Mouse (Mus musculus): ENCODE results near the gene Aldoc. TPM values are rescaled to one million over a fixed set of nuclear protein-coding genes. Genes with fewer than 3 reads are reported as not detected.
"Not testable (repeated sequence)": the region's sequence is repeated elsewhere in the genome, so short reads cannot be mapped to it uniquely, and the experiment has no call there.

Gene Aldoc
- polyA plus RNA-seq (2014; fragmentation: Nextera tagmentation; extraction: Ambion mirVana): 245 and 350 TPM in 2 replicates

DNA sequence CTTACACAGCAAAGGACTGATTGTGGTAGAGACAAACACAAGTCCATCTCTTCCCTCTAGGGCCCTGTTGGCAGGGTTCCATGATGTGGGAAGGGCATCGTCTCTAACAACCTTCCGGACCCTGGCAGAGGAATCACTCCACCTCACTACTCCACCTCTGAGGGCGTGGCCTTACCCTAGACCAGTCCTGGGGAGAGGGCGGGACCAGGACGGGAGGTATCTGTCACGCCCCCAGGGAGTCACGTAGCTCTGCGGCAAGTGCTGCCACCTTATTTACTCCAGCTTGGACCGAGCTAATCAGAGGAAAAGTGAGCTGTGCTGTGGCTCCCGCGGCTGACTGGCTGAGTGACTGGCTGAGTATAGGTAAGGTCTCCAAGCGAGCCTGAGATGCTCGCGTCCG is at the start of gene Aldoc:
TSS of gene Aldoc (plus strand) at position 109 of the 400 bp plus-strand sequence.
- peak; percentile 90 for ATAC-seq (ENCODE audit: low read depth)
- Histone ChIP-seq H3K27me3 (ENCODE audit: control insufficient read depth, insufficient read depth, low read length) (no peaks in the 10 kb centered on the region), H3K27ac (ENCODE audit: low read depth, low read length) (peak within 1 kb of the TSS; percentile 72), H3K9me3 (ENCODE audit: control insufficient read depth, low read length) (no peaks in the 10 kb centered on the region), H3K4me1 (ENCODE audit: control insufficient read depth, insufficient read depth, low read length) (peaks cover 8% of the 10 kb centered on the region; the same call in 1 of the 2 replicates), H3K36me3 (ENCODE audit: control insufficient read depth, insufficient read depth, low read length) (no peaks in the 10 kb centered on the region), H3K9ac (replicated peaks; ENCODE audit: low read depth, low read length) (0 out of 2 replicates have a peak within 1 kb of the TSS, but pooled peaks have one; percentile 25), H3K4me3 (ENCODE audit: low read depth, low read length) (peak within 1 kb of the TSS; percentile 25), H3K4me2 (ENCODE audit: low read depth, low read length) (peak within 1 kb of the TSS; percentile 35)
- WGBS: 4% methylated on average over 15 of the region's 15 CpGs

DNA sequence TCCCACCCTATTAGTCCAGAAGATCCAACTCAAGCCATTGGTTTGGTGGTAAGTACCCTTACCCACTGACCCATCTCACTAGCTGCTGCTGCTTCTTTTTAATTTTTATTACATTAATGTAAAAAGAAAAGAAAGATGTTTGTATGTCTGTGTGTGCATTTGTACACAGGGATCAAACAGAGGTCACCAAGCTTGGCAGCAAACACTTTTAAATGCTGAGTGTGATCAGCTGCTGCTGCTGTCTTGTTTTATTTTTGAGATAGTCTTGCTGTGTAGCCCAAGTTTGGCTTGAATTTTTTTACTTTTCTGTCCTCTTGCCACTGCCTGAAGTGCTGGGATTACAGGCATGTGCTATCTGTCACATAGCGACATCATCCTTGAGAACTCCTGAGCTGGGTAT is 47.2 kb upstream of the Aldoc start:
- no peak overlapping the region for H3K27ac ChIP-seq (ENCODE audit: low read depth, low read length)
- no peak overlapping the region for H3K4me2 ChIP-seq (ENCODE audit: low read depth, low read length)
- H3K9ac ChIP-seq (replicated peaks; ENCODE audit: low read depth, low read length): no peak overlapping the region
- no peaks in the 10 kb centered on the region for H3K9me3 ChIP-seq (ENCODE audit: control insufficient read depth, low read length)
- ATAC-seq (ENCODE audit: low read depth): no peak
- no peaks in the 10 kb centered on the region for H3K27me3 ChIP-seq (ENCODE audit: control insufficient read depth, insufficient read depth, low read length)
- no peak overlapping the region for H3K4me3 ChIP-seq (ENCODE audit: low read depth, low read length)
- H3K36me3 ChIP-seq (ENCODE audit: control insufficient read depth, insufficient read depth, low read length): peaks cover 88% of the 10 kb centered on the region
- no peaks in the 10 kb centered on the region for H3K4me1 ChIP-seq (ENCODE audit: control insufficient read depth, insufficient read depth, low read length)
- 95% methylated on average over 1 of the region's 1 CpGs for WGBS

DNA sequence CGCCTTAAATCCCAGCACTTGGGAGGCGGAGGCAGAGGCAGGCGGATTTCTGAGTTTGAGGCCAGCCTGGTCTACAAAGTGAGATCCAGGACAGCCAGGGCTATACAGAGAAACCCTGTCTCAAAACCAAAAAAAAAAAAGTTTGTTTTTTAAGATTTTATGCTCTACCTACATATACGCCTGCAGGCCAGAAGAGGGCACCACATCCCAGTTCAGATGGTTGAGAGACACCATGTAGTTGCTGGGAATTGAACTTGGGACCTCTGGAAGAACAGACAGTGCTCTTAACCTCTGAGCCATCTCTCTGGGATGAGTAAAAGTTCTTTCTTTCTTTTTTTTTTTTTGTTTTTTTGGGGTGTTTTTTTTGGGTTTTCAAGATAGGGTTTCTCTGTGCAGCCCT is 46.6 kb upstream of the Aldoc start:
- H3K4me2 ChIP-seq (ENCODE audit: low read depth, low read length); H3K9me3 ChIP-seq (ENCODE audit: control insufficient read depth, low read length); H3K4me1 ChIP-seq (ENCODE audit: control insufficient read depth, insufficient read depth, low read length); H3K4me3 ChIP-seq (ENCODE audit: low read depth, low read length); H3K27me3 ChIP-seq (ENCODE audit: control insufficient read depth, insufficient read depth, low read length); H3K9ac ChIP-seq (replicated peaks; ENCODE audit: low read depth, low read length); ATAC-seq (ENCODE audit: low read depth); H3K27ac ChIP-seq (ENCODE audit: low read depth, low read length): not testable (repeated sequence)
- 100% methylated on average over 4 of the region's 4 CpGs for WGBS
- H3K36me3 ChIP-seq (ENCODE audit: control insufficient read depth, insufficient read depth, low read length): peaks cover 88% of the 10 kb centered on the region

DNA sequence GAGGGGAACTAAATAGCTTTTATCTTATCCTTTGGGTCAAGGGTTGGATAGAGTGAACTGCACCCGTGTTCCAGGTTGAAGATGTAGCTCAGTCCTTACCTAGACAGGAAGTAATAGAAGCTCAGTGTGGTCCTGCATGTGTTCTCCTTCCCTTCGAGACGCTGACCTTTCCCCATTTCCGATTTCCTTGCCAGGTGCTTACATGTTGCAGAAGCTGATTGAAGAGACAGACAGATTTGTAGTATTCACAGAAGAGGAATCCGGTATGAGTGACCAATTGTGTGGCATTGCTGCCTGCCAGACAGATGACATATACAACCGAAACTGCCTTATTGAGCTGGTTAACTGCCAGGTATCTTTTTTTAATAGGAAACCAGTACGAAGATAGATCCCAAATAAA is 43.9 kb upstream of the Aldoc start:
- Histone ChIP-seq H3K9ac (replicated peaks; ENCODE audit: low read depth, low read length) (no peak overlapping the region), H3K4me1 (ENCODE audit: control insufficient read depth, insufficient read depth, low read length) (no peaks in the 10 kb centered on the region), H3K36me3 (ENCODE audit: control insufficient read depth, insufficient read depth, low read length) (peaks cover 88% of the 10 kb centered on the region), H3K9me3 (ENCODE audit: control insufficient read depth, low read length) (no peaks in the 10 kb centered on the region), H3K4me3 (ENCODE audit: low read depth, low read length) (no peak overlapping the region), H3K27ac (ENCODE audit: low read depth, low read length) (no peak overlapping the region), H3K4me2 (ENCODE audit: low read depth, low read length) (no peak overlapping the region), H3K27me3 (ENCODE audit: control insufficient read depth, insufficient read depth, low read length) (no peaks in the 10 kb centered on the region)
- no peak for ATAC-seq (ENCODE audit: low read depth)
- WGBS: 89% methylated on average over 7 of the region's 7 CpGs

GRCm38 (mm10) chr11:78279586-78279985 is 43.2 kb upstream of the Aldoc start:
- WGBS: 91% methylated on average over 4 of the region's 4 CpGs
- no peak overlapping the region for H3K9ac ChIP-seq (replicated peaks; ENCODE audit: low read depth, low read length)
- no peaks in the 10 kb centered on the region for H3K4me1 ChIP-seq (ENCODE audit: control insufficient read depth, insufficient read depth, low read length)
- no peaks in the 10 kb centered on the region for H3K27me3 ChIP-seq (ENCODE audit: control insufficient read depth, insufficient read depth, low read length)
- no peaks in the 10 kb centered on the region for H3K9me3 ChIP-seq (ENCODE audit: control insufficient read depth, low read length)
- no peak overlapping the region for H3K4me3 ChIP-seq (ENCODE audit: low read depth, low read length)
- no peak overlapping the region for H3K27ac ChIP-seq (ENCODE audit: low read depth, low read length)
- no peak overlapping the region for H3K4me2 ChIP-seq (ENCODE audit: low read depth, low read length)
- no peak for ATAC-seq (ENCODE audit: low read depth)
- H3K36me3 ChIP-seq (ENCODE audit: control insufficient read depth, insufficient read depth, low read length): peaks cover 90% of the 10 kb centered on the region

GRCm38 (mm10) chr11:78289146-78289763 is 33.5 kb upstream of the Aldoc start:
- no peak overlapping the region for H3K27ac ChIP-seq (ENCODE audit: low read depth, low read length)
- no peak overlapping the region for H3K4me3 ChIP-seq (ENCODE audit: low read depth, low read length)
- peaks cover 62% of the 10 kb centered on the region for H3K36me3 ChIP-seq (ENCODE audit: control insufficient read depth, insufficient read depth, low read length)
- H3K4me1 ChIP-seq (ENCODE audit: control insufficient read depth, insufficient read depth, low read length): no peaks in the 10 kb centered on the region
- H3K9ac ChIP-seq (replicated peaks; ENCODE audit: low read depth, low read length): no peak overlapping the region
- no peak for ATAC-seq (ENCODE audit: low read depth)
- WGBS: 93% methylated on average over 7 of the region's 7 CpGs
- H3K27me3 ChIP-seq (ENCODE audit: control insufficient read depth, insufficient read depth, low read length): no peaks in the 10 kb centered on the region
- H3K4me2 ChIP-seq (ENCODE audit: low read depth, low read length): no peak overlapping the region
- H3K9me3 ChIP-seq (ENCODE audit: control insufficient read depth, low read length): no peaks in the 10 kb centered on the region

GRCm38 (mm10) chr11:78290654-78291053 is 32.1 kb upstream of the Aldoc start, which contains the start of gene BC030499:
BC030499 (plus strand) TSS chr11:78290841.
- Histone ChIP-seq H3K27ac (ENCODE audit: low read depth, low read length) (no peak within 1 kb of the TSS), H3K4me3 (ENCODE audit: low read depth, low read length) (no peak within 1 kb of the TSS), H3K36me3 (ENCODE audit: control insufficient read depth, insufficient read depth, low read length) (peaks cover 48% of the 10 kb centered on the region), H3K9ac (replicated peaks; ENCODE audit: low read depth, low read length) (no peak within 1 kb of the TSS), H3K27me3 (ENCODE audit: control insufficient read depth, insufficient read depth, low read length) (no peaks in the 10 kb centered on the region), H3K4me2 (ENCODE audit: low read depth, low read length) (no peak within 1 kb of the TSS), H3K4me1 (ENCODE audit: control insufficient read depth, insufficient read depth, low read length) (no peaks in the 10 kb centered on the region), H3K9me3 (ENCODE audit: control insufficient read depth, low read length) (no peaks in the 10 kb centered on the region)
- 90% methylated on average over 4 of the region's 4 CpGs for WGBS
- ATAC-seq (ENCODE audit: low read depth): no peak

DNA sequence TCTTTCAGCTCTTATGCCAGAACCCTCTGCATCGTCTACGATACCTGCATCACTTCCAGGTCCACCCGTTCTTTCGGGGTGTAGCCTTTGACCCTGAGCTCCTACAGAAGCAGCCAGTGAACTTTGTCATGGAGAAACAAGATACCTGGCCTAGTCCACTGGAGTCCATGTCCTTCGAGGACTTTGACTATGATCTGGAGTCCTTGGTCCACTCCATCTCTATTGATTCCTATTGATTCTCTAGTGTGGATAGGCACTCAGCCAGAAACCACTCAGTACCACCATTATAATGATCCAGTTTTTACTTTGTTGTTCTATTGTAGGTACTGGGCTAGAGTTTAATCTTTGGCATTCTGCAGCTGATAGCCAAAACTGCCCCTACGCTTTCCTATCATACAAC is 28.2 kb upstream of the Aldoc start:
- no peak overlapping the region for H3K4me3 ChIP-seq (ENCODE audit: low read depth, low read length)
- no peak for ATAC-seq (ENCODE audit: low read depth)
- WGBS: 93% methylated on average over 6 of the region's 6 CpGs

GRCm38 (mm10) chr11:78300917-78301316 is 21.9 kb upstream of the Aldoc start:
- ATAC-seq (ENCODE audit: low read depth): peak; percentile 31; the same call in 1 of the 2 replicates
- Histone ChIP-seq H3K4me2 (ENCODE audit: low read depth, low read length) (peak overlapping the region; percentile 97), H3K36me3 (ENCODE audit: control insufficient read depth, insufficient read depth, low read length) (no peaks in the 10 kb centered on the region), H3K27me3 (ENCODE audit: control insufficient read depth, insufficient read depth, low read length) (no peaks in the 10 kb centered on the region), H3K4me1 (ENCODE audit: control insufficient read depth, insufficient read depth, low read length) (peaks cover 7% of the 10 kb centered on the region; the same call in 1 of the 2 replicates), H3K4me3 (ENCODE audit: low read depth, low read length) (peak overlapping the region; percentile 47), H3K9me3 (ENCODE audit: control insufficient read depth, low read length) (no peaks in the 10 kb centered on the region), H3K27ac (ENCODE audit: low read depth, low read length) (no peak overlapping the region), H3K9ac (replicated peaks; ENCODE audit: low read depth, low read length) (peak overlapping the region; percentile 37)
- 72% methylated on average over 7 of the region's 7 CpGs for WGBS

More for the DNA sequence above, 28.2 kb upstream of the Aldoc start:
- Histone ChIP-seq H3K27me3 (ENCODE audit: control insufficient read depth, insufficient read depth, low read length) (no peaks in the 10 kb centered on the region), H3K36me3 (ENCODE audit: control insufficient read depth, insufficient read depth, low read length) (peaks cover 14% of the 10 kb centered on the region), H3K4me1 (ENCODE audit: control insufficient read depth, insufficient read depth, low read length) (no peaks in the 10 kb centered on the region), H3K27ac (ENCODE audit: low read depth, low read length) (no peak overlapping the region), H3K4me2 (ENCODE audit: low read depth, low read length) (no peak overlapping the region), H3K9ac (replicated peaks; ENCODE audit: low read depth, low read length) (no peak overlapping the region), H3K9me3 (ENCODE audit: control insufficient read depth, low read length) (no peaks in the 10 kb centered on the region)

Measured in neural tube, embryonic 14.5 days (tissue).